Mouse (Mus musculus): Measurements from ENCODE around the gene Hist1h4j. TPM values are rescaled to one million over a fixed set of nuclear protein-coding genes. Genes with fewer than 3 reads are reported as not detected.
"Not testable (repeated sequence)": the region's sequence is repeated elsewhere in the genome, so short reads cannot be mapped to it uniquely, and the experiment has no call there.

The Hist1h4j gene
- total RNA-seq (2021), result 10 to 100 TPM; 84.6 to 87.5 TPM

DNA sequence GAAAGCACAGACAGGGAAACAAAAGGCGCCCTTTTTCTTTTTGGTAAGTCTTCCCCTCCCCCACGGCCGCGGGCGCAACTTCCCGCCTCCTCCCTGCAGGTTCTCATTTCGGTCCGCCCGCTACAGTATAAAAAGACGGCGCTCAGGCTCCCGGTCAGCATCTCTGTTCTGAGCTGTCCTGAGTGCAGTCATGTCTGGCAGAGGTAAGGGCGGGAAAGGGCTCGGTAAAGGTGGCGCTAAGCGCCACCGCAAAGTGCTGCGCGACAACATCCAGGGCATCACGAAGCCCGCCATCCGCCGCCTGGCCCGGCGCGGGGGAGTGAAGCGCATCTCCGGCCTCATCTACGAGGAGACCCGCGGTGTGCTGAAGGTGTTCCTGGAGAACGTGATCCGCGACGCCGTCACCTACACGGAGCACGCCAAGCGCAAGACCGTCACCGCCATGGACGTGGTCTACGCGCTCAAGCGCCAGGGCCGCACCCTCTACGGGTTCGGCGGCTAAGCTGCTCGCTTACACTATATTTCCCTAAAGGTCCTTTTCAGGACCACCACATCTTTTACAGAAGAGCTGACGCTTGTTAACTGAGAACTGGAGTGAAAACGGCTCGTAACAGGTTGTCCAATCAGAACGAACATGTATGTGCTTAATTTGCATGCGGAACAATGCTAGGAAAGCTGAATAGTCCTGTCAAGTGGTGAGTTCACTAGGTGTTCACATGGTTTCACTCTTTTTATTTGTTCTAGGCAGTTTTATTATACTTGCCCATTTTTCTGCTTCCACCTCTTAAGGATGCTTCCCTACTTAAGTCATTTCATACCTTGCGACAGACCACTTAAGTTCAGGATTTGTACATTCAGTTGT lies at the start of gene Hist1h4j:
TSS of gene Hist1h4j (plus strand) at position 159 of the 862 bp plus-strand sequence.
- peak; percentile 79 for DNase-seq

- no peak for DNase-seq
Measured at GRCm38 (mm10) chr13:21697811-21698210, 37.1 kb upstream of the Hist1h4j start, which contains the start of gene Olfr1359. TSS of gene Olfr1359 (plus strand) at chr13:21698111.

DNA sequence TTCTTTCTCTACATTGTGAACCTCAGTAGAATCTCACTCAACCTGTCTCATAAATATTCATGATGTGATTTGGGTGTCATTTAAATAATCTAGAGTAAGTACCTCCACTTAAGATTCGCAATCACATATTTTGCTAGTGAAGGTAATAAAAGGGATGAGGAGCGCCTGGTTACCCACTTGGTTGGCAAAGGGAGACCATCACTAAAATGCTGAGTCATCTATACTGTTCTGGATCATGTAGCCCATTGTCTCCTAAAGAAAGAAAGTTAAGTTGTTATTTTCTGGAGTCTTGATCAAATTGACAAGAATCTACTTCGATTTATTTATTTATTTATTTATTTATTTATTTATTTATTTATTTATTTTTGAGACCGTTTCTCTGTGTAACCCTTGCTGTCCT lies 28.2 kb upstream of the Hist1h4j start:
- DNase-seq, result no peak

- peak; percentile 92 for DNase-seq
Measured at GRCm38 (mm10) chr13:21710031-21710711, 24.7 kb upstream of the Hist1h4j start.

GRCm38 (mm10) chr13:21710821-21711525 lies 23.9 kb upstream of the Hist1h4j start:
- DNase-seq, result peak; percentile 84

DNA sequence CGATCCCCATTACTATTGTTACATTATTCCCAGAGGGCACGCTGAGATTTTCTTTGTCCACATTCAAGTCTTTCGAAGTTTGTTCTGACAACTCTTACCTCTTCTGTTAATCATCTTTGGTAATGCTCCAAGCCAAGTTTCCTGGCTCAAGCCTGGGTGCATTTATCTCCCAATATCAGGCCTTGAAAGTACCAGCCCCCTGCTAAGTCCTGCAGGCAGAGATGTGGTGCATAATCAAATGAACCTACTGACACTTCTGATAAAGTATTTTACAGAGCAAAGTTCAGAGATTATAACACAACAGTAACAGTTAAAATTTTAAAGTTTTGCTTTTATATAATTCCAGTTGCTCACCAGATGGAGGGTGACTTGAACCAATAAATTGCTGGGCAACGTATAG lies 23.2 kb upstream of the Hist1h4j start:
- DNase-seq, result no peak

DNA sequence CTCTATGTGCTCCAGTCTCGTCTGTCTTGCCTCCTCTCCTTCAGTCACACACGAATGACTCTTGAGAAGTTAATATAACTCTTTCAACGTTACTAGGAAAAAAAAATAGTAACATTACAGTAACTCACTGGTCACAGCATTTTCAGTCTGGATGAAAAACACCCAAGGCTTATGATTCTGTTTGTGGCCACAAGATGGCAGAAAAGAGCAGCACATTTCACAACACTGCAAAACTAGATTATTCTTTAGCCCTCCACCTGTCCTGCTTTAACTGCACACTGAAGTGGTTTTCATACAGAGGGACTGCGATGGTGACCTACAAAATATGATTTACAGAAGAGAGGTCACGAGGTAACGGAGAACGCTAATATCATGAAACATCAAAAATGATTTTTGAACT lies 20.1 kb upstream of the Hist1h4j start:
- DNase-seq, result peak; percentile 71

- DNase-seq, result no peak
Measured at GRCm38 (mm10) chr13:21715131-21715863, 19.6 kb upstream of the Hist1h4j start.

- peak; percentile 74 for DNase-seq
Measured at GRCm38 (mm10) chr13:21715864-21716539, 18.9 kb upstream of the Hist1h4j start, which contains the start of the genes Hist1h2bl and Hist1h2ai. TSS of gene Hist1h2bl (minus strand) at chr13:21716143. TSS of gene Hist1h2ai (plus strand) at chr13:21716422.

DNA sequence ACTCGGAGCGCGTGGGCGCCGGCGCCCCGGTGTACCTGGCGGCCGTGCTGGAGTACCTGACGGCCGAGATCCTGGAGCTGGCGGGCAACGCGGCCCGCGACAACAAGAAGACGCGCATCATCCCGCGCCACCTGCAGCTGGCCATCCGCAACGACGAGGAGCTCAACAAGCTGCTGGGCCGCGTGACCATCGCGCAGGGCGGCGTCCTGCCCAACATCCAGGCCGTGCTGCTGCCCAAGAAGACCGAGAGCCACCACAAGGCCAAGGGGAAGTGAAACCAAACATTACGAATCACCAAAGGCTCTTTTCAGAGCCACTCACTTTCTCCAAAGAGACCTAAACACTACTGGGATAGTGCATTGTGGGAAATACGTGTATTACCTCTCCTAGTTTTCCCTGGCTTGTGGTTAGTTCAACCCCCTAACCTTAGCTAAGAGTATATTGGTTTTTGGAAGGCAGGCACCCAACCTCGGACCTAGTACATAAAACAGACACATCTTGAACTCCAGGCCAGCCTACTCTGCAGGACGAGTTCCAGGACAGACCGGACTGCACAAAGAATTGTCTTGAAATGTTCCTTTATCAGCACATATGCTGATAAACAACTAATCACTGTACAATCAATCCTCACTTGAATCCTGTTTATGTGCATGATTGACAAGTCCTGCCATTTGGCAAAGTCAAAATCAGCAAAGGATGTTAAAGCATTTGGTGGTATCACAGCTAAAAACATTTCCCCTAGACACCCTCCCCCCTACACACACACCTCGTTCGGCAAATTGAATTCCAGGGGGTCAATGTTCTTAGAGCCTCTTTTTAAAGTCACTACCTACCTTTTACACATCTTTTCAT lies 18.1 kb upstream of the Hist1h4j start:
- DNase-seq, result peak; percentile 12

- DNase-seq, result peak; percentile 84
Measured at GRCm38 (mm10) chr13:21717397-21718357, 17.2 kb upstream of the Hist1h4j start, which contains the start of gene Hist1h3h. TSS of gene Hist1h3h (plus strand) at chr13:21717659.

DNA sequence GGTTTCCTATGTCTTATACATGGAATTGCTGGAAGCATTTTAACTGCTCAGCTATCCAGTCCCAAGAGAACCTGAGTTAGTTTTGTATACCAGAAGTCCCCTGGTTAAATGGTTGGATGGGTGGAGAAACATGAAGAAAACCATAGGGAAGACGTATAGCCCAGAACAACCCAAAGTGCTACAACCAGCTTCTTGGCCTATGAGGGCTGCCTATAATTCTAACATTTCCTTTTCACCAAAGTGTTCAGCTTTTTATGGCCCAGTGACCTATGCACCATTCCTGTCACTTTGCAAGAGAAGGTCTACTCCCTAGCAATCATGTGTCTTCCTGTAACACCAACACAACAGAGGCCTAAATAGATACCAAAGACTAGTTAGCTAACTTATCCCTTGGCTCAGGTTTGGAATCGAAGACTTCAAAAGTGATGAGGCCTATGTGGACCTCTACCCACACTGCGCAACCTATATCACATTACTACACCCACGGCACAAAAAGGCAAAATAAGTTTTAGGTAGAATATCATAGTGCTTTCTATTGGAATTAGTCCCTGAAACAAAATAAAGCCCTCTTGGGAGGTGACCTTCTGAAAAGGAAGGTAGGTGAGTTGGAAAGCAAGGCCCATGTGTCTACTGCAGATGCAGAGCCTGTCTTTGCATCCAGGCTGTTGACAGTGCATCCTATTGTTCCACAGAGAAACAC lies 16.3 kb upstream of the Hist1h4j start:
- no peak for DNase-seq

GRCm38 (mm10) chr13:21721107-21721756 lies 13.6 kb upstream of the Hist1h4j start:
- not testable (repeated sequence) for DNase-seq

DNA sequence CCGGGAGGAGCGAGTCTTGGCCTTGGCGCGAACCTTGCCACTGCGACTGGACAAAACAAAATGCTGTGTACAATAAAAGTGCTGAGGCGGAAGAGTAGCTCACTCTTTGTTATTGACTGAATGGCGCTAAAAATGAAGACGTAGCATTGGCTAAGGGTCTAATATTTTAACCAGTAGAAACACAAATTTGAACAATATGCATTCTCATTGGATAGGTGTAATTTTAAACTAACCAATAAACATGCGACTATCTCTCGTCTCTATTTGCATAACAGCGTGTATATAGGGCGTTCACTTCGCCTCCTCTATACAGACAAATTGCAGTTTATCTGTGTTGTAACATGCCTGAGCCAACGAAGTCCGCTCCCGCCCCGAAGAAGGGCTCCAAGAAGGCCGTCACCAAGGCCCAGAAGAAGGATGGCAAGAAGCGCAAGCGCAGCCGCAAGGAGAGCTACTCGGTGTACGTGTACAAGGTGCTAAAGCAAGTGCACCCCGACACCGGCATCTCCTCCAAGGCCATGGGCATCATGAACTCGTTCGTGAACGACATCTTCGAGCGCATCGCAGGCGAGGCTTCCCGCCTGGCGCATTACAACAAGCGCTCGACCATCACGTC lies 13.0 kb upstream of the Hist1h4j start, which contains the start of gene Hist1h2bm:
TSS of gene Hist1h2bm (plus strand) at position 288 of the 616 bp plus-strand sequence.
- peak; percentile 53 for DNase-seq

DNA sequence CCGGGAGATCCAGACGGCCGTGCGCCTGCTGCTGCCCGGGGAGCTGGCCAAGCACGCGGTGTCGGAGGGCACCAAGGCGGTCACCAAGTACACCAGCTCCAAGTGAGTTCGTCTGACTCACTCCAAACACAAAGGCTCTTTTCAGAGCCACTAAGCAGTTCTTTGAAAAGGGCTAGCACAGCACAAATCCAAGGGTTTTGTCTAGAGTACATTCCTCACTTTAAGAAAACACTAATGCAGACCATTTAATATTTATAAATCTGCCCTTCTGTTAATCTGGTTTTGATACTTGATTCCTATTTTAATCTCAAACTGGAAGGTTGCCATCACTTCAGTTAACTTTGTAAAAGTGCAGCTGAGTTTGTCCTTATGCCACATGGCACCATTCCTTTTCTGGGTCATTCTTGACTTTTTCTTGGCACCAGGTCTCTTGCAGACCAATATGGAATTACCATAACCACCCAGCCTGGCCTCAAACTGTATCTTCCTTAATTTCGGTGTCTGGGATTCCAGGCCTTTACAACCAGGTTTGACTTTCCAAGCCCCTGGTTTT lies 12.4 kb upstream of the Hist1h4j start:
- DNase-seq, result no peak

DNA sequence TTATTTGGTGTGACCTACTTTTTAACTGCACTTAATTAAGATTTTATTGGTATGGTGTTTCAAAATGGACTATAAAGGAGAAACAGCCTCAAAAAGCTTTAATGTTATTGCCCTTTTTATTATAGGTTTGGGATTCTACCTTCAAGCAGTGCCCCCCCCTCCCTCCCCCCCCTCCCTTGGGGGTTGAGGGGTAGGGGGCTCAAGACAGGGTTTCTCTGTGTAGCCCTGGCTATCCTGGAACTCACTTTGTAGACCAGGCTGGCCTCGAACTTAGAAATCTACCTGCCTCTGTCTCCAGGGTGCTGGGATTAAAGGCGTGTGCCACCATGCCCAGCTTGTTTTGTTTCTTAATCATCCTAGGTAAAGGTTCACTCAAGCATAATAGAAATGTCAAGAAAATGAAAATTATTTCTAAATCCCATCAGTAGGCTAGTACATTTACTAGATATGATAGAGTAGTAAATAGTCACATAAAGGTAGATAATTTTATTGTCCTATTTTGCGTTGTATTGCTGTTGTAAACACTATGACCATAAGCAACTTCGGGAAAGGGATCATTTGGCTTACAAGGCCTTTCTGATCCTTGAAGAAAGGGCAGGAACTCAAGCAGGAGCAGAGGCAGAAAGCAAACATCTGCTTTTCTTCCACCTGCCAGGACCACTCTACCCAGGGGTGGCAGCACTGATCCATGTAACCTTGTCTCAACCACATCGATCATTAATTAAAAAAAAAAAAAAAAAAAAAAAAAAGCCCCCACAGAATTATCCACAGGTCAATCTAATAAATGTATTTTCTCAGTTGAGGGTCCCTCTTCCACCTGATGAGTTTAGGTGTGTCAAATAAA lies 11.6 kb upstream of the Hist1h4j start:
- DNase-seq, result no peak

All from heart, postnatal 4 days (tissue).